Mouse (Mus musculus) ES-Bruce4 (cell line): ENCODE data around the gene Ranbp2.

Experiments used
- CTCF ChIP-seq: IDR thresholded peaks from one replicate; pipeline ENCODE4 v1.8.1; 2011; ENCODE audit warnings: low read depth, low read length
- EP300 ChIP-seq: IDR thresholded peaks from 2 replicates; pipeline ENCODE4 v1.6.1; 2011; ENCODE audit warnings: low read depth, low read length; ENCODE audit not compliant: insufficient read depth
- POLR2A ChIP-seq: IDR thresholded peaks from one replicate; pipeline ENCODE4 v1.8.1; 2011; ENCODE audit warnings: low read length; ENCODE audit not compliant: insufficient read depth

DNA sequence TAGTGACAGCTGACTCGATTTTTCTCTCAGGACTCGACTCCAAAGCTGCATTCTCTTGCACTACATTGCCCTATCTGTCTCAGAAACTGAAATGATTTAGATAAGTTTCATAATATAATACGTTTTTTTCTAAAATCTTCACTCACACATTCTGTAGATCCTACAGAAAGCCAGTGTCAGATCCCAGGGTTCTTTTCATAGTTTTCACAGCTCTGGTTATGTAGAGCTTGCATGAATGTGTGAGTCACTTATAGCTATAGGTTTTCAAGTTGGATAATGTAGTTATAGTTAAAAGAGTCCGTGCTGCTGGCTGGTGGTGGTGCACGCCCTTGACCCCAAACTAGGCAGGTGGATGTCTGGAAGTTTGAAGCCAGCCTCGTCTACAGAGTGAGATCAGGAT is 42.1 kb upstream of the Ranbp2 start:
- TF ChIP-seq CTCF (no peak), POLR2A (no peak), EP300 (no peak)
